Mouse (Mus musculus): Measurements from ENCODE around the gene Scyl2. TPM values are rescaled to one million over a fixed set of nuclear protein-coding genes. Genes with fewer than 3 reads are reported as not detected.
A peak's percentile ranks its signal among the peaks of the same experiment; 100 is the strongest.

Gene Scyl2
- polyA plus RNA-seq, 1 experiment from 2014 or later = 40.2 TPM

GRCm38 (mm10) chr10:89637001-89637400 lies 49.1 kb downstream of the Scyl2 start:
- TF ChIP-seq CTCF (IDR thresholded peaks at IDR 0.05) = no peak
- DNase-seq (ENCODE audit: low read depth, low spot score) = no peak
- in situ Hi-C loops (cut with MboI; ENCODE audit: low pct_unique_long_range_greater_than_20kb) = loop anchor here (5.0 kb wide), 1 partner anchor 175 kb away; no protein-coding TSS in a partner anchor
- H3K27me3 ChIP-seq = no peaks in the 10 kb centered on the region
- CTCF ChIA-PET = interaction anchor here (1.2 kb wide), 1 partner anchor 185 kb away, joined by 3 read pairs; no protein-coding TSS in a partner anchor
- no peak for ATAC-seq
- POLR2A ChIA-PET = no interaction called here

- H3K27me3 ChIP-seq = no peaks in the 10 kb centered on the region
- DNase-seq (ENCODE audit: low read depth, low spot score) (no peak), ATAC-seq (peak; percentile 69)
- ChIA-PET CTCF (interaction anchor here (0.7 to 2.4 kb wide), 9 partner anchors 10 to 173 kb away, joined by 3 to 17 read pairs (median 3); no protein-coding TSS in a partner anchor), POLR2A (no interaction called here)
- TF ChIP-seq CTCF (IDR thresholded peaks at IDR 0.05) = peak; percentile 65
- in situ Hi-C loops (cut with MboI; ENCODE audit: low pct_unique_long_range_greater_than_20kb) = loop anchor here (5.0 kb wide), 1 partner anchor 173 kb away; no protein-coding TSS in a partner anchor
These were observed 51.1 kb downstream of the Scyl2 start for GRCm38 (mm10) chr10:89635018-89635417.

- ChIA-PET POLR2A (interaction anchor here (1.0 kb wide), 1 partner anchor 103 kb away, joined by 5 read pairs; no protein-coding TSS in a partner anchor), CTCF (interaction anchor here (1.9 to 8.1 kb wide), 4 partner anchors 9 to 172 kb away, joined by 6 to 99 read pairs (median 12); no protein-coding TSS in a partner anchor)
- no peaks in the 10 kb centered on the region for H3K27me3 ChIP-seq
- ATAC-seq (no peak), DNase-seq (ENCODE audit: low read depth, low spot score) (no peak)
- in situ Hi-C loops (cut with MboI; ENCODE audit: low pct_unique_long_range_greater_than_20kb) = loop anchor here (5.0 kb wide), 1 partner anchor 307 kb away; no protein-coding TSS in a partner anchor
- TF ChIP-seq CTCF (IDR thresholded peaks at IDR 0.05) = no peak
These were observed 52.2 kb downstream of the Scyl2 start for GRCm38 (mm10) chr10:89633736-89634426.

- DNase-seq (ENCODE audit: low read depth, low spot score) = no peak
- in situ Hi-C loops (cut with MboI; ENCODE audit: low pct_unique_long_range_greater_than_20kb) = loop anchor here (5.0 kb wide), 1 partner anchor 306 kb away; no protein-coding TSS in a partner anchor
- H3K27me3 ChIP-seq = no peaks in the 10 kb centered on the region
- CTCF ChIA-PET = interaction anchor here (8.1 kb wide), 1 partner anchor 170 kb away, joined by 99 read pairs; no protein-coding TSS in a partner anchor
- POLR2A ChIA-PET = interaction anchor here (1.0 kb wide), 1 partner anchor 102 kb away, joined by 5 read pairs; no protein-coding TSS in a partner anchor
- TF ChIP-seq CTCF (IDR thresholded peaks at IDR 0.05) = no peak
- no peak for ATAC-seq
These were observed 53.0 kb downstream of the Scyl2 start for GRCm38 (mm10) chr10:89633121-89633520.

GRCm38 (mm10) chr10:89631831-89632230 lies 54.3 kb downstream of the Scyl2 start:
- in situ Hi-C loops (cut with MboI; ENCODE audit: low pct_unique_long_range_greater_than_20kb) = loop anchor here (5.0 kb wide), 1 partner anchor 305 kb away; no protein-coding TSS in a partner anchor
- ATAC-seq = no peak
- no peaks in the 10 kb centered on the region for H3K27me3 ChIP-seq
- no peak for DNase-seq (ENCODE audit: low read depth, low spot score)
- ChIA-PET CTCF (interaction anchor here (1.5 to 8.1 kb wide), 2 partner anchors 81 to 168 kb away, joined by 3 to 99 read pairs; no protein-coding TSS in a partner anchor), POLR2A (no interaction called here)
- TF ChIP-seq CTCF (IDR thresholded peaks at IDR 0.05) = no peak

- DNase-seq (ENCODE audit: low read depth, low spot score) (no peak), ATAC-seq (no peak)
- CTCF ChIA-PET = interaction anchor here (1.1 to 8.1 kb wide), 12 partner anchors 14 to 188 kb away, joined by 3 to 99 read pairs (median 4); no protein-coding TSS in a partner anchor
- no peak for TF ChIP-seq CTCF (IDR thresholded peaks at IDR 0.05)
- no peaks in the 10 kb centered on the region for H3K27me3 ChIP-seq
- in situ Hi-C loops (cut with MboI; ENCODE audit: low pct_unique_long_range_greater_than_20kb) = loop anchor here (5.0 kb wide), 1 partner anchor 303 kb away; no protein-coding TSS in a partner anchor
- POLR2A ChIA-PET = no interaction called here
These were observed 55.5 kb downstream of the Scyl2 start for GRCm38 (mm10) chr10:89630564-89630963.

GRCm38 (mm10) chr10:89630052-89630451 lies 56.0 kb downstream of the Scyl2 start:
- POLR2A ChIA-PET = interaction anchor here (0.7 kb wide), 1 partner anchor 167 kb away, joined by 3 read pairs; no protein-coding TSS in a partner anchor
- in situ Hi-C loops (cut with MboI; ENCODE audit: low pct_unique_long_range_greater_than_20kb) = loop anchor here (5.0 kb wide), 1 partner anchor 303 kb away; no protein-coding TSS in a partner anchor
- DNase-seq (ENCODE audit: low read depth, low spot score) = no peak
- no peak for ATAC-seq
- no peaks in the 10 kb centered on the region for H3K27me3 ChIP-seq
- peak; percentile 71 for TF ChIP-seq CTCF (IDR thresholded peaks at IDR 0.05)
- CTCF ChIA-PET = interaction anchor here (1.1 to 8.1 kb wide), 12 partner anchors 9 to 188 kb away, joined by 3 to 99 read pairs (median 4); partner anchors contain the start of gene Slc17a8

- DNase-seq (ENCODE audit: low read depth, low spot score) = no peak
- in situ Hi-C loops (cut with MboI; ENCODE audit: low pct_unique_long_range_greater_than_20kb) = no loop called here
- CTCF ChIA-PET = interaction anchor here (0.8 to 8.1 kb wide), 2 partner anchors 99 to 163 kb away, joined by 3 to 99 read pairs; no protein-coding TSS in a partner anchor
- POLR2A ChIA-PET = no interaction called here
- no peaks in the 10 kb centered on the region for H3K27me3 ChIP-seq
- no peak for TF ChIP-seq CTCF (IDR thresholded peaks at IDR 0.05)
- no peak for ATAC-seq
These were observed 59.4 kb downstream of the Scyl2 start for GRCm38 (mm10) chr10:89626714-89627113.

- ATAC-seq = no peak
- POLR2A ChIA-PET = no interaction called here
- in situ Hi-C loops (cut with MboI; ENCODE audit: low pct_unique_long_range_greater_than_20kb) = no loop called here
These were observed 61.9 kb downstream of the Scyl2 start for GRCm38 (mm10) chr10:89624196-89624595.

GRCm38 (mm10) chr10:89621129-89621528 lies 65.0 kb downstream of the Scyl2 start, which contains the start of gene Slc17a8:
TSS of gene Slc17a8 (minus strand) at chr10:89621253.
- ATAC-seq (no peak), DNase-seq (ENCODE audit: low read depth, low spot score) (no peak)
- no peak for TF ChIP-seq CTCF (IDR thresholded peaks at IDR 0.05)
- CTCF ChIA-PET = interaction anchor here (0.6 to 1.6 kb wide), 6 partner anchors 8 to 159 kb away, joined by 3 to 8 read pairs (median 3); no protein-coding TSS in a partner anchor
- in situ Hi-C loops (cut with MboI; ENCODE audit: low pct_unique_long_range_greater_than_20kb) = no loop called here
- H3K27me3 ChIP-seq = no peaks in the 10 kb centered on the region
- POLR2A ChIA-PET = no interaction called here

More at GRCm38 (mm10) chr10:89624196-89624595, 61.9 kb downstream of the Scyl2 start:
- CTCF ChIA-PET = interaction anchor here (1.3 to 2.3 kb wide), 3 partner anchors 9 to 162 kb away, joined by 3 to 15 read pairs (median 7); no protein-coding TSS in a partner anchor
- TF ChIP-seq CTCF (IDR thresholded peaks at IDR 0.05) = no peak
- H3K27me3 ChIP-seq = no peaks in the 10 kb centered on the region
- no peak for DNase-seq (ENCODE audit: low read depth, low spot score)

Measured in Patski (cell line).